Mouse (Mus musculus) embryonic fibroblast, embryonic 13.5 days (primary cell): Measurements from ENCODE around the gene Set.

ENCODE experiments used
- CTCF ChIP-seq: IDR thresholded peaks from 2 replicates; pipeline ENCODE4 v1.5.1; 2011; ENCODE audit warnings: mild to moderate bottlenecking, control low read depth, low read length, moderate library complexity, borderline replicate concordance; ENCODE audit not compliant: insufficient read depth
- POLR2A ChIP-seq: IDR thresholded peaks from 2 replicates; pipeline ENCODE4 v1.6.1; 2011; ENCODE audit warnings: low read depth, mild to moderate bottlenecking, control low read depth, low read length, moderate library complexity

GRCm38 (mm10) chr2:30066046-30066901 is 9.1 kb downstream of the Set start:
- TF ChIP-seq CTCF (no peak), POLR2A (peak; percentile 64)
